Mouse (Mus musculus) urinary bladder, postnatal 14 days (tissue): Measurements from ENCODE around the gene Ppp2ca.
A peak's percentile ranks its signal among the peaks of the same experiment; 100 is the strongest.

Source experiments
- DNase-seq: peaks from one replicate; pipeline ENCODE4 v3.0.0; 2021; ENCODE audit warnings: low spot score

Ppp2ca gene

DNA sequence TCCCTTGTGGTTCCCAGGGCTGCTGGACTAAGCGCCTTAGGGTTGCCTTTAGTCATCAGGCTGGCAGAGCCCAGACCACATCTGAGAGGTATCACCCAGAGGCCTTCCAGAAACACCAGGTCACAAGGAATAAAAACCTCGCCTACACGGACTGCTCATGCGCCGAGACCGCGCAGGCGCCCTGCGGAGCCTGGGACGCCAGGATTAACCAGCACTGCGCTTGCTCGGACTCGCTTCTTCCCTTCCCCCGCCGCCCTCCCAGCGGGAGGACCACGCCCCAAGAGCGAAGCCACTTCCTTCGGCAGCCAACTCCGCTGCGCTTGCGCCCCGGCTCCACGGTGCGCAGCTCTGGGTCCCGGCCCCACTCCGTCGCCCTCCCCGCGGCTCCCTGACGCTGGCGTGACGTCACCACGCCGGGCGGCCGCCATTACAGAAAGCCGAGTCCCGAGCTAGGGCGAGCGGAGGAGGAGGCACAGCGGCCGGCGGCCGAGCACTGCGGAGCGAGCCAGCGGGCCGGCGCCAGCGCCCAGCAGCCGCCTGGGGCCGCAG is at the start of gene Ppp2ca:
Gene Ppp2ca (plus strand): TSS at position 284 of the 549 bp plus-strand sequence.
- peak; percentile 98 for DNase-seq

DNA sequence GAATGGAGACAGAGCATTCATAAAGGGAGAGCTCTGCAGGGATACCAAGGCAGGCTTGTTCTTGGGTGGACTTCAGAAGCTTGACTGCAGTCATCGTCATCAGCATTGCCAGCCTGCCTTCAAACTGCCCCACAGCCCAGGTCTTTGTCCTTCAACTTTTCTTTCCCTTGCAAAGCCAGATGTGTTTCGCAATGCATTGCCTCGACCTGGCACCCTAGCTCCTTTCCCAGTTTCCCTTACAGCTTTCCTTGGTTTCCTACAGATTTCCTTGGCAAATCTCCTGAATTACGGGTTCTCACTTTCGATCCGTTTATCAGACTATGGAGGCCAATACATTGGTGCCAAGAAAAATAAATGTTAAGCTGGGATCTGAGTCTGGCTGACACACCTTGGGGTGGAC is 45.1 kb upstream of the Ppp2ca start:
- DNase-seq = no peak

DNA sequence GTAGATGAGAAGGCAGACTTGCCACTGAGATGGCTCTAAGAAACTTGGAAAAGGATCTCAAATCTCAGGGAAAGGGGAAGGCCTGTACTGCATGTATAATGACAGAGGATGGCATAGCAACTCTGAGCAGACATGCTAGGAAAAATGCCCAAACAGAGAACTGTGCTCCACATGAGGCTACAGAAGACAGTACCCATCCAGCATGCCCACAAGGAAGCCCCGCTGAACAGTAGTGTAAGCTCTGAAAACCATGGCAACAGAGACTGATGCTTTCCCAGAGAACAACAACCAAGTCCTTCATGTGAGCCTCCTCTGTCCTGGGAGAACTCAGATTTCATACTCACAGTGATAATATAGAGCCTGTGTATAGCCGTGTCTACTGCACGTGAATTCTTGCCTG is 43.8 kb upstream of the Ppp2ca start:
- DNase-seq = no peak

DNA sequence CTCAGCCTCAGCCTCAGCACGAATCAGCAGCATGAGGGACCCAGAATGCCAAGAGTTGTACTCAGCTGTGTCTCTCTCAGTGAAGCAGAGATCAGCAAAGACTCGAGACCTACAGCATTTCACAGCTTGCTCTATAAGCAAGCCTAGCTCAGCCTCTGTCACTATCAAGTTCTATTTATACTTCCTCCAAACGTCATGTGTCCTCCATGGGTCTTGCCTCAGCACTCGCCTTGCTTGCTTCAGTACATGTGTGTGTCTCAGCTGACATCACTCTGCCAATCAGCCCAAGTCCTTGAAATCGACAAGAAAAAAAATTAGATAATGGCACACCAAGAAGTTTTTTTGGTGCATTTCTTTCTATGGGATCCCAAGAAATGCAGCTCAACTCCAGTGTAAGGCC is 42.3 kb upstream of the Ppp2ca start:
- no peak for DNase-seq

DNA sequence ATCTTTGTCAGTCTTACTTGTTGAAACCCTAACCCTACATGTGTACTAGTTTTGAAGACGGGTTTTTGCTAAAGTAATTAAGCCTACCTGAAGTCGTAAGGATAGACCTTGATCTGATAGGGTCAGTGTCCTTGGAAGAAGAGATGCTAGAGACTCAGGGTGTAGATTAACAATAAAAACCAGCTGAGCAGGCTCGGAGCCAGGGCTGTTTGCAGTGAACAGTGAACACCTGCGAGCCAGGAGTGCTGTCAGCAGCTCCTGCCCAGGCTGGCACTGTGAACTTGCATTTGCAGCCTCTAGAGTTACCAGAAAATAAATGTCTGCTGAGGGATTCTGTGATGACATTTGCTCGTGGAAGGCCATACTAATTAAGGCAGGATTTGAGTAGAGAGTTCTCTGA is 39.5 kb upstream of the Ppp2ca start:
- DNase-seq = no peak

DNA sequence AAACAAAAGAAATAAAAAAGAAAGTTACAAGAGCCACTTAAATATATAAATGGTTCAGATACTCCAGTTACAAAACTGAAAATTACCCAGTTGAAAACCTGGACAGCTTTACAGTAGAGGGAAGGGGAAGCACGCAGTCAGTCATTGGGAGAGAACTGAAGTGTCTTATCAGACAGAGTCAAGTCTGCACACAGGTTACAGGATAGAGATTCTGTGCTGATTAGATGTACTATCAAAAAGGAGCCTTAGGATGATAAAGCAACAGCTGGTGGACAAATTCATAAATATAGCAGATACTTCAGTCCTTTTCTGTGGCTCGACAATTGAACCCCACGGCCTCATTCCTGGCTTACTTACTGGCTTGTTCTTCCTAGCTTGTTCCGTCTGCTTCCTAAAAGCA is 38.2 kb upstream of the Ppp2ca start:
- no peak for DNase-seq

DNA sequence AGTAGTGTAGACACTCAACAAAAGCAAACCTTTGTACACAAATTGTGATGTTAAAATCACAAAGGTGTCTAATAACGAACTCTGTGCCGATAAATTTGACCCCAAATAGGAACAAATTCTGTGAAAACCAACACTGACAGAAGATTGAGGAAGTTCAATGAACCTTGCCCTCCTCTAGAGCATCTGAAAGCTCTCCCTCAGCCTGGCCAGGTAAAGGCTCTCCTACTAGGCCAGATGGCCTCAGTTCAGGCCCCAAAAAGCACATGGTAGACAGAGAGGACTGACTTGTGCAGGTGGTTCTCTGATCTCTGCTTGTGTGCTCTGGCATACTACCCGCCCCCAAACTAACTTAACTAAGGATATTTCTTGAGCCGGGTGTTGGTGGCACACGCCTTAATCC is 36.1 kb upstream of the Ppp2ca start:
- DNase-seq = no peak

DNA sequence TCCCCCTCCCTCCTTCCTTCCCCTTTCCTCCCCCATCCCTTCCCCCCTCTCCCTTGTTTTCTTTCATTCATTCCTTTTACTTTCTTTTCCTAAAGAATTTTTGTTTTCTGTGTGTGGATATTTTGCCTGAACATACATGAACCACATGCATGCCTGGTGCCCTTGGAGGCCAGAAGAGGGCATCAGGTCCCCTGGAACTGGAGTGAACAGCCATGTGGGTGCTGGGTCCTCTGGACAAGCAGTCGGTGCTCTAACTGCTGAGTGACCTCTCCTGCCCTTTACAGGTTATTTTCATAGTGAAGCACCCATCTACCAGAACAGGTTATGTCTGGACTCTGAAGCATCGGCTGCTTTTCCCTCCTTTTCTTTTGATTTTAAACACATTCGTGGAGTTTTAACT is 34.1 kb upstream of the Ppp2ca start:
- no peak for DNase-seq

DNA sequence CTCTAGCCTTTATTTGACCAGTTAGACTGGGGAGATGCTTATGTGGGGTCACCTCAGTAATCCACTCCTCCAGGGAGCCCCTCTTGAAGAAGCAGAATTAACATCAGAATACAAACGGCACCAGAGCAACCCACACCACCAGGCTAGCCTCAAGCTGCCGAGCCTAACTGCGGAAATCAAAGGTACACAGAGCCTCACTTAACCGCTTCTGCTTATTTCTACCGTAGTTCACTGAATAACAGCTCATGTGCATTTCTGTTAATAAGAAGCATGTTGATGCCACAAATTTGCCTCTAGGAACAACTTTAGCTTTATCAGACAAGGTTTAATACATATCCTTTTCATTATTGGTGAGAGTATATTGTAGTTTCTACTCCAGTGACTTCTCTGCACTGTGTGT is 32.6 kb upstream of the Ppp2ca start:
- no peak for DNase-seq

DNA sequence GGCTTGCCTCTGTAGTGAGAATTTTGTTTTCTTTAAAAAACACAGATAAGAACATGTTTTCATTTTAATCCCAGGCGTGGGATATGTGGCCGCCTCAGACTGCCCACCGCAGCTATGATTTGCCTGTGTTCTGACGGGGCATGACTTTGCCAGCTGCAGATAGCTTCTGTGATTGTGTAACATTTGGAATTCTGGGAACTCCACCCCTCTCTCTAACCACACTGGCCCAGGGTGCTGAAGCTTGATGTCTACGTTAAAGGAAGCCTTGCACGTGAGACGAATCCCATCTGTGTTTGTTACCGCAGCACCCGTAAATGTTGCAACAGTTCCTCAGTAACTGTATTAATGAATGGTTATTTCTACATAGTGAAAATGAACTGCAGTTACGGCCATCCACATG is 26.7 kb upstream of the Ppp2ca start:
- no peak for DNase-seq

DNA sequence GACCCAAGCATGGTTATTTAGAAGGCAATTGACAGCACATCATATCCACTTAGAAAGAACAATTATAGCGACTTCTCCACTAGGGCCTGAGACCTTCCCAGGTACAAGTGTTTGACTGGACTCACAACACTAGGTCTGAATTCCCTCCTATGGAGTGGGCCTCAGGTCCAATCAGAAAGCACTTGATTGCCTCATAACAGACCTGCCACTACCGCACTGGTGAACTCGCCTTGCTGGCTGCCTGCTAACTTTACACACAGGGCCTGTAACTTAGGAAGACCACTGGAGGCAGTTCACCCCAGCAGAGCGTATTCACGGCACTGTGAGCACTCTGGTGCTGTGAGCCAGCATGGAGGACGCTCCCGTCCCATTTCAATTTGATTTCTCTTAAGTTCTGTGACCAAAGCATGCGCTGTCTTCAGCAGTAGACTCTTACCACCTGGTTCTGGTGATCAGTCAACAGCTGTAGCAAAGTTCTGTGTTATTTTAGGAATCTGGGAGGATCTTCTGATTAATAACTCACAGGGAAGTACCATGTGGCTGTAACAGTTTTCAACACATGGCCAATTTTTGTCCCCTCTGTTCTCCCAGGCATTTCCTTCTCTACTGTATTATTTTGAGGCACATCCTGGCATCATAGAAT is 24.8 kb upstream of the Ppp2ca start:
- DNase-seq = no peak

DNA sequence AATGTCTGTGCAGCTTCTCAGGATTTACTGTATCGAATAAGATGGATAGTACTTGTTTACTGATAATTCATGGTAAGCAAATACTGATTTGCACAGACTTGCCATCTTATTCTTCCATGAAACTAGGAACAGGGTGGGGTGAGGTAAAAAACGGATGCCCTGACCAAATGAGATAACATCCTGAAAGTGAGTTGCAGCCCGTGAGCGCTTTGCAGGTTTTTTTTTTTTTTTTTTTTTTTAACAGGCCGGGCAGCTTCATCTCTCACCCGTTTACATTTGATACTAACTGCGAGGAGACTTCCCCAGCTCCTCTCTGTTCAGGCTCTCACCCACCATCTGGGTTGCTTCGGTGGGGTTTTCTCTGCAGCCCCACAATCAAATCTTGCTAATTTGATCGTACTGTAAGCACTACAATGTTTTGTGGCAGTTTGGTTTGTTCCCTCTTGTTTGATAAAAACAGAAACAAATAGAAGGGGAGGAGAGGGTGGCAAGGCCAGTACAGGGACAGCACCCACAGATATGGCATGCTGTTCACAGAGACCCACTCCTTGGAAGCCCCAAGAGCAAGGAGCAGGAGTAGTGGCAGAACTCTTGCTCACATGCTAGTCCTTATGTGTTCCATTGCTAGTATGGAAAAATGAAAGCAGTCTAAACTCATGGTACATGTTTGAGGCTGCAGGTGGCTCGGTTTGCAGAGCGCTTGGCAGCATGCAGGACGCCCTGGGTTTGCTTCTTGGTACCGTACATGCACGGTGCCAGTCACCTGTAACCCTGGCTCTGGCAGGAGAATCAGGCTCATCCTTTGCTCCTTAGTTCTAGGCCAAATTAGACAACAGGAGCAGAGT is 23.6 kb upstream of the Ppp2ca start:
- DNase-seq = no peak

DNA sequence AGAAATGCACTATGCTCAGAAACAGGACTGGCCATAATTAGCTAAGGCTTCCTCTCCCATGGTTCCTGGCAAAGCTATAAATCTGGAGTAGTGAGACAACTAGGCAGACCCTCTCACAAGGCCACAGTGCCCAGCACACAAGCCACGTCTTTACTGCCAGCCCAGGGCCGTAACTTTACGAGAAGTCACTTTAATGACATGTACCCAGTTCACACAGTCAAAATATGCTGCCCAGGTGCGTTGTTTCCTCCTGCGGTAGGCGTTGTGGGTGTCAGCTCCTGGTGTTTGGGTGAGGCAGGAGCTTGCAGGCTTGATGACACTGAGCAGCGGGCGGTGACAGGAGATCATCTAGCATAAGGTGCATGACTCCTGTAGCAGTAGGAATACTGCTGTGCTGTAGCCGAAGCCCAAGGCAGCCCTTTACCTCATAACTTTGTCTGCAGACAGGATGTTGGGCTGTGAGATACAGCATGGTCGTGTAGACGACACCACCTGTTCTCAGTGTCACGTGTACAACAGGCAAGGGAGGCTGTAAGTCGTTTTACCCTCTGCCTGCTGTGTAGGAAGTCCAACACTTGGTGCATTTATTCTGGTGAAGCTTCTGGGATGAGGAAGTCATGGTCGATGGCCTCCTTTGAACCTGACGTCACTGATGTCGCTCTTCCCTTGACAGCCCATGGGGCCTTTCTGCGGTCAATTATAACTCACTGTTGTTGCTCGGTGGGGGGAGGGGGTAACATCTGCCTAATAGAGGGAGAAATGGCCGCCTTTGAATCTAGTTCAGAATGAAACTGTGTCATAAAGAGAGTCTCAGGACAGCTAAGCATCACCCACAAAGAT is 22.5 kb upstream of the Ppp2ca start:
- DNase-seq = no peak

DNA sequence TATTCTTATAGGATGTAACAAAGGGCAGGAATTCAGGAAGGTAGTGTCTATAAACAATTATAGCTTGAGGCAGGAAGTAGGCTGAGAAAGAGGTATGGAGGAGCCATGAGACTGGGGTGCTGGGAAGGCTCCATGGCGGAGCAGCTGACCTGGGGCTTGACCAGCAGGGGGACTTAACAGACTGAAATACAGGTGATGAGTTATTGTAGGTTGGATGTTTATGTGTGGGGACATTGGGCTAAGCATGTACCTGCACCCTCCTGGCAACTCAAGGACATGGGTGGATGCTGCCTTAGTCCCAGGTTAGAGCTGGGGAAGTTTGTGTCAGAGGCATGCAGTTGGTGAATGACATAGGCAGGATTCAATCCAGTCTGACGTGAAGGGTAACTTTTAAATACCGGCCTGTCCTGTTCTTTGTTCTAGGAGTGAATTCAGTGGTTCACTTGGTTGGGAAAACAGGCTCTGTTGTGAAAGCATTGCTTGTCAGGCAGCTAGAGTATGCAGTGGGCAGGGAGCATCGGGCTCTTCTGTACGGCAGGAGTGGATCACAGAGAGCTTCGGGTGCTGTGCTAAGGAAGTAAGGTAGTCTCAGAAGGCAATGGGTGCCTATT is 21.6 kb upstream of the Ppp2ca start:
- peak; percentile 47 for DNase-seq

DNA sequence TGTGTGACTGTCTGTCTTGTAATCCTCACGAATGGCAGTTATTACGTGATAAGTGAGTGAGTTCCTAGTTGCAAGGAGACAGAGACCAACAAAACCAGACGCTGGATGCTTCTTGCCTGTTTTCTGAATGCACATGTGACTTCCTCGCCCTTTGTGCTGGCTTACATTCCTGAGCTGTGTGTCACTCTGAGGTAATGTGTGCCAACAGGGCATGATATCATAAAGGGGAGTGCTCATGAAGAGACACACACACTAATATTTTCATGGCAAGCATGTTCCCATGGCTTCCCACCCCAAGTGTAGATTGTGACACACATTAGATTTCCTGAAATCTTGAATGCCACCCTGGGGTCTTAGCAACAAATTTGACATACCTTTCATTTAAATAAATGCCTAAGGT is 20.5 kb upstream of the Ppp2ca start:
- DNase-seq = peak; percentile 65

DNA sequence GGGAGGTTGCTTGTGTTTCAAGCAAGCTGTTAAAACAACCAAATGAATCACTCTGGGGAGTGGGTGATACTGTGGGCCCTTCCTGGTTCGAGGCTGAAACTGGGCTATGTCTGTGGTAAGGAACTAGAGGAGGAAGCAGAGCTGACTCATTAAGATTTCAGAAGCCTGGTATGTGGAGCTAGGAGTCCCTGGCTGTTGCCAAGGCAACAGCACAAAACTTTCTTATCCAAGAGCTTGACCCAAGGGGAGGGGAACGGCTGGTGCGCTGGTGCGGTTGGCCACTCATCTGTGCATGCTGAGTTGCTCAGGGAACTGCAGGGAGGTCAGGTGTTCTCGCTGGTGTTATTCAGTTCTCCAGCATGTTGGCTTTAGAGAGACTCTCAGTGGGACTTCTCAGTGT is 18.5 kb upstream of the Ppp2ca start:
- peak; percentile 50 for DNase-seq

DNA sequence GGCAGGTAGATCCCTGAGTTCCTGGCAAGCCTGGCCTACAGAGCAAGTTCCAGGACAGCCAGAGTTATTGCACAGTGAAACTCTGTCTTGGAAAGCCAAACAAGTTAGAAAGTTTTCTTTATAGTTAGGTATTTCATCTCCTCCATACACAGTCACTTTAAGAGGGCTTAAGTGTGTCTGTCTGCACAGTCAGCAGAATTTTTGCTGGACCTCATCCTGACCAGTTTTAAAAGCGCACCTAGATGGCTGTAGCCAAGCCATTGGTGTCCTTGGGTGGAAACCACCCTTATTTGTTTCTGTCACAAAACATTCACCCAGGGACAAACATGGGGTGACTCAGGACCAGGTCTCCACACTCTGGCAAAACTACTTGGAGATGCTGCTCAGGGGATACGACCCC is 17.8 kb upstream of the Ppp2ca start:
- DNase-seq = no peak

DNA sequence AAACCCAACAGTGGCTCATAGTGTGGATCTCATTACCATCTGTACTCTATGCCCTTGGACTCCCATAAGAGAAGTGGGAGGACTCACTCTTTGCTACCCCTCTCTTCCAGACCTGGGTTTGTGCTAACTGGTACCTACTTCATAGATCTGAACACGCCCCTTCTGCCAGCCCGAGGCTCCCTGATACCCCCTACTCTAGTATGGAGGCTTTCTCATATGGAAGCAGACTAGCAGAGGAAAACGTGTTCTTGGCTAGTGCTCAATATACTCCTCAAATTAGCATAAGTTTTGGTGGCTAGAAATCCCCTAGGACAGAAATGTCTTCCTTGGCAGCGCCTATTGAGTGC is 12.7 kb upstream of the Ppp2ca start:
- DNase-seq = no peak

DNA sequence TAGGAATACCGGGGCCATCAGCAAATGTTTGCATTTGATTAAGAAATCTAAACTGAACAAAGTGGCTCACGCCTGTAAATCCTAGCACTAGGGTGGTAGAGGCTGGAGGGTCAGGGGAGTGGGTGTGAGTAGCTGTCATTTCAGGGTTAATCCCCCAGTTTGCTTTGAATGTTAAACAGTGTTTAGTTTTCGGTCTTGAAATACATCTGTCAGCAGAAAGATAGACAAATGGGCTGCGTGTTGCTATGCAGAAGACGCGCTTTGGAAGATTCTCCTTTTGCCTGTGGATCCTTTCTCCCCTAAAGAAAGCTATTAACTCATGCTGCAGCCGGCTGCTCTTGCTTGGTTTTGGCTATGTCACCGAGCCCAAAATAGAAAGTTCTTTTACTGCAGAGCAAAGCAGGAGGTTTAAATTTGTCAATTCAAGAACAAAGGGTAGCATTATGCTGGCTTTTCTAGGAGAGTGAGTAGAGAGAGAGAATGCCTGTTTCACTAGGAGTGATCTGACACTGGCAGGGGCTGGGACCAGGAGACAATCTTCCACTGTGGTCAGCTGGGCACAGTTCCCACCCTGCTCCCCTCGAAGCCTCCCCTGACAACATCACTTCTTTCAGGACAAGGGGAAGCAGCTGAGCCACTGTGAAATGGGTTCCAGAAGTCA is 12.1 kb upstream of the Ppp2ca start:
- DNase-seq = no peak

DNA sequence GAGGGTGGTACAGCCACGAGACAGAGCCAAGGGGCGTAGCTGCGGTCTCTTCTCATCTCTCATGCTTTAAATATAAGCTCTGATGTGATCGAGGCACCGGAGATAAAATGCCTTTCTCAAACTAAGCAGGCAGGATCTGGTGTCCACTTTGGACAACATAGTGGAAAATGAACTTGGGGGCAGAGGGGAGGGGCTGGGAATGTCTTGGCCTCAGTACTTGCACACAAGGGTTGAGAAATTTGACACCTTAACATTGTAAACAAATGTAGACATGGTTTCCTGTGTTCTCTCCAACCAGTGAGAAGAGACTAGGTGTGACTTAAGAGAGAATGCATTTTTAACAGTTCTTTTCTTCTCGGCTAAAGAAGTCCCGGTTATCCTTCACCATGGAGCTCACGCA is 9.2 kb upstream of the Ppp2ca start:
- DNase-seq = no peak

DNA sequence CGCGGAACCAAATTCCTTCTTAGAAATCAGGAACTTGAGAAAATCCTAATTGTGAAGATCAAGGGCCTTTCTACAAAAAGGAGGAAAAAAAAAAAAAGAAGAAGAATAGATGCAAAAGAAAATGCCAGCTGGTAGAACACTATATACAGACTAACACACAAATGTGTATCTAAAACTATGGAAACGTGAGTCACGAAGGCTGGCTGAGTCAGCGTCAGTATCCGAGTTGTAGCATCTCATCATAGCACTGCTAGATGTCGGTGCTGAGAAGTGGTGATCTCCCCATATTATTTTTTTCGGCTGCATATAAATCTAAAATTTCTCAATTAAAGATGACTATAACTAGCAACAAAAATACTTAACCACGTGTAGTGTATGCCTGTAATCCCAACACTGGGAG is 7.2 kb upstream of the Ppp2ca start:
- DNase-seq = no peak

DNA sequence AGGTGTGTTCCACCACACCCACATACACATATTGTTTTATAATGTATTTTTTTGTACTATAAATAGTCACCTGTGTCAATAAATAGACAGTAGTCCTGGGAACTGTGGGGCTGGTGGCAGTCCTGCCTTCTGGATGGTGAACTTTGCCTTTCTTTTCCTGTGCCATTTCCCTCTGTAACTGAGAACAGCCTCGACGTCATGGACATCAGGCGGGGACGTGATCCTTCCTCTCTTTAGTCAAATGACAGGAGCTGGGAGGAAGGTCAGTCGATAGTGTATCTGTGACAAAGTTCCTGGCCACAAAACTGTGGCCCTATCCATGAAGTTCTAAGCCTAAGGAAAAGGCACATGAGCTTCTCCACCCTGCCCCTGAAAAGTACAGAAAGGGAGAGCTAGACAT is 3.9 kb upstream of the Ppp2ca start:
- no peak for DNase-seq
